Mouse (Mus musculus) frontal cortex, adult (tissue): ENCODE measurements at regions not wholly inside any gene's neighbourhood (a gene's known extent, or its start where the extent isn't known, plus 50 kb on each side); places are given as distances from the start of the nearest gene placed in this dataset.

Source experiments
- ATAC-seq: cut with Nextera tagmentation; 2 replicates; pipeline ENCODE4 v1.9.2; 2017; ENCODE audit warnings: mild to moderate bottlenecking, moderate library complexity, mixed read lengths; ENCODE audit not compliant: low TSS enrichment

- ATAC-seq, result no peak
These were observed 62.2 kb upstream of the Cd55 start for GRCm38 (mm10) chr1:130524744-130525143.

- ATAC-seq, result 0 out of 2 replicates have a peak, but pooled peaks have one; percentile 20
These were observed 55.3 kb upstream of the Cd55 start for GRCm38 (mm10) chr1:130517868-130518267.

DNA sequence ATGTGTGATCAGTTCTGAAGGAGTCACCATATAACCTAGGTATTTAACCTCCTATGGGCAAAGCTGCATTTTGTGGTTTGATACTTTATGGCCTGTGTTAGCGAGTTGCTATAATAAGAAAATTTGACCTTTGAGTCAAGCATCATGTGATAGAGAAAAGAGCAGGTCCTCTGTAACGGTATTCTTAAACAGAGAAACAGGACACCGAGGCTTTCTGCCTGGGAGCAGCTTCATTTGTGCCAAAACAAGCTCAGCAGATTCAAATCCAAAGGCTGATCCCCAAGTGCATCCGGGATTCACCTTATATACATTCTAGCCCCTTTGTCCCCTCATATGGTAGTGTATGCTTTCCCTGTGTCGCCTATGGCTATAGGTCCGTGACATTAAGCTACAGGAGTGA is 54.1 kb upstream of the Cd55 start:
- ATAC-seq, result no peak

GRCm38 (mm10) chr1:130515316-130515715 is 52.8 kb upstream of the Cd55 start:
- no peak for ATAC-seq

DNA sequence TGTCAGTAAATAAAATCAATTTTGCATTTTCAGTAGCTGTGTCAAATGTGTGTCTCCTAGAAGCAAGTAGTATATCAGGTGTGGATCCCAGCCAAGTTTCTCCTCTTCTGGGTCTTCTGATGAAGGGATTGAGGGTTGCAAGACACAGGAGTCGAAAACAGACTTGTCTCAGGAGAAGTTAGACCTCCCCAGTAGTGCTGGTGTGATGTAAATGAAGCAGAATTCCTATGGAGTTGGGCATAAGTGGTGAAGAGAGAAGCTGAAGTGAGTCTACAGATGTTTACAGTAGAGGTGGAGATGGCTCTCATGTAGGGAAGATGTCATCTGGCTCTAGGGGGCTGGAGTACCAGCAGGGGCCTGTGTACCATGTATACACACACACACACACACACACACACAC is 50.9 kb upstream of the Cd55 start:
- no peak for ATAC-seq

DNA sequence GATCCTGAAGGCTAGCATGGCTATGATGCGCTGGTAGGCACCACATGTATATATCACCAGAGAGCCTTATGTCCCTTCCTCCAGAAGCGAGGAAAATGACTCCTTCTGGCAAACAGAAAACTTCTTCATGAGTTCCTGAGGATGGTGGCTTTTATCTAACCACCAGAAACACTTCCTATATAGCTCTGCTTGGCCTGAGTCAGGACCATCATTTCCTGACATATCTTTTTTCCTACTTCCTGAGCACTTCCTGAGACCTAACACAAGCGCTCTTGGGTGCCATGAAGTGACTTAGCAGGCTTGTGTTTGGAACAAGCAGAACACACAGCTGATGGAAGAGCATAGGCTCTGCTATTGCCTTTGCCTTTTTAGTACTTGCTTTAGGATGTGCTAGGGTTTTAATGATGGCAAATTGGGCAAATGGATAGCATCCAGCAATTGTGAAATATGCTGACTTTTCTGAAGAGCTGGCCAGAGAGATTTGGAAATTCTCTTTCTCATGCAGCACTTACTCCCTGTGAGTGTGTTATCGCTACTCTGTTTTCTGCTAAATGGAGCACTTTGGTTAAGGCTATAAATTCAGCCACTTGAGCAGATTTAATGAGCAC is 50.4 kb upstream of the Cd55 start:
- peak; percentile 44 for ATAC-seq
